Mouse (Mus musculus) right cerebral cortex, adult 2 months (tissue): Measurements from ENCODE around the gene Olfr705.
"Not testable (repeated sequence)": the region's sequence is repeated elsewhere in the genome, so short reads cannot be mapped to it uniquely, and the experiment has no call there.

Source experiments
- DNase-seq, 2 experiments: peaks; one replicate each; pipeline ENCODE4 v3.0.0; 2021 to 2022; ENCODE audit warnings: low spot score in 2 of 2

The Olfr705 gene

DNA sequence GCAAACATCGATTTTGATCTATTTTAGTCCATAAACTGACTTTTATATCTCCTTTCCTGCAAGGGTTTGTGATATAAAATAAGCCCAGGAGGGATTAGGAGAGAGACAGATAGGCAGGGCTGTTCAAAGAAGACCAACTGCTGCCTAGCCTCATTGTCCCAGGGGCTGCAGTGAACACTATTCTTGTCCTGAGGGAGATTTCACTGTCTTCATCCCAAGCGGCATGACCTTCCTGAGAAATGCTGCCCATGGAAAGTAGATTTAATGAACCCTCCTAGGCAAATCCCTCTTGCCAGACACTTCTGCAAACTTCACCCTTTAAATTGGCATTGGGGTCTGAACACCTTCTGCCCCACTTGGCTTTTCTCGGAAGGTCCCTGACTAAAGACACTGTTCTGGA is at the start of gene Olfr705:
Gene Olfr705, minus strand, starts transcription at position 101 of the 400 bp plus-strand sequence.
- DNase-seq, result no peak

DNA sequence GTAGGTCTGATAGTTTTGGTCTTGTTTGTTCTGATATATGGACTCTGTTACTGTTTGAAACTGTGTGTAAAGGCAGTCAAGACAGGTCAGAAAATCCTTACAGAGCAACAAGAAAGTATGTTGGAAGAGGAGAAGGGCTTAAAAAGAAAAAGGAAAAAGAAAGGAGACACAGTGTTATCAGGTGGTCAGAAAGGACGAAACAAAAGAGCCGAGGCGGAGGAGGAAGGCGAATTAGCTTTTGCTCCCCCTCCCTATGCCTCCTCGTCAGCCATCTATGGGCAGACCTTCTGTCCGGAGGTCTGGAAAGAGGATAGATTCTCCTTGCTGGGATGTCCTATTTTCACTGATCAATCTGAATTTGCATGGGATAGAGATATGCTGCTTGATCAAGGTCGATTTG is 44.3 kb upstream of the Olfr705 start:
- DNase-seq, result not testable (repeated sequence)

DNA sequence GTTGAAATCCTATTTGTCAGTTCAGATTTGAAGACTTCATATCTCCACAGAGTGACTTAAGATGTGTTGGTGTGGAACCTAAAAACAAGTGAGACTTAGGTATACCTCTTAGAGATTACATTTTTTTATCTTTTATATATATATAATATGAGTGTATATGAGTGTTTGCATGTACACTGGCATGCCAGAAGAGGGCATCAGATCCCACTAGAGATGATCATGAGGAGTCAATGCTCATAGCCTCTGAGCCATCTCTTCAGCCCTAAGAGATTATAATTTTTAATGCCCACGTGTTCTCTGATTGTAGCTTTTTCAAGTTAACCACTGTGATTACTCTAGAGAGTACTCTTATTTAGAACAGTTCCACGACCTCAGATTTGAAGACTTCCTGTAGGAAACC is 31.0 kb upstream of the Olfr705 start, which contains the start of gene Olfr1532-ps1:
Gene Olfr1532-ps1, plus strand, starts transcription at position 326 of the 400 bp plus-strand sequence.
- DNase-seq, result no peak

DNA sequence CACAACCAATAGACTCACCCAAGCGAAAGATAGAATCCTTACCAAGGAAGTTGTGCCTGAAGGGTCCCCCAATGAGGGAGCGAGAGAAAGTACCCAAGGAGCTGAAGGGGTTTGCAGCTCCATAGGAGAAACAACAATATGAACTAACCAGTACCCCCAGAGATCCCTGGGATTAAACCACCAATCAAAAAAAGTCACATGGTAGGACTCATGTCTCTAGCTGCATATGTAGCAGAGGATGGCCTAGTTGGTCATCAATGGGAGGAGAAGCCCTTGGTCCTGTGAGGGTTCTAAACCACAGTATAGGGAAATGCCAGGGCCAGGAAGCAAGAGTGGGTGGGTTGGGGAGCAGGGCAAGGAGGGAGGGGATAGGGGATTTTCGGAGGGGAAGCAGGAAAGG is 24.4 kb upstream of the Olfr705 start, which contains the start of gene Olfr707:
Gene Olfr707, minus strand, starts transcription at position 101 of the 400 bp plus-strand sequence.
- not testable (repeated sequence) for DNase-seq

DNA sequence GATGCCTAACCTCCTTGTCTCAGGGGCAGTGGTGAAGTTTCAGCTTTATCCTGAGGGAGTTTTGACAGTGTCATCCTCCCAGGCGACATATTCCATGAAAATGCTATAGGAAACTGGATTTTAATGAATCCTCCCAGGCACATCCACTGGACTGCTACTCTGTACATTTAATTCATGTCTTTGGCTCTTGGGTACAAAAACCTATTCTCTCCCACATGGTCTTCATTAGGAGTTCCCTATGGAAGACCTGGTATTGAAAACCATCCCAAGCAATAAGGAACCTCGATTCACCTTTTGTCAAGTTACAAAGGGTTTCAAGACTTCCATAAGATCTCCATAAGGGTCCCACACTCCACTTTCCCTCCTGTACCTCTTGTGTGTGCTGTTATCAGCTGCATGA is 11.4 kb upstream of the Olfr705 start, which contains the start of gene Olfr706:
Gene Olfr706, minus strand, starts transcription at position 101 of the 400 bp plus-strand sequence.
- no peak for DNase-seq

GRCm38 (mm10) chr7:106862885-106863284 is 13.8 kb downstream of the Olfr705 start, which contains the start of gene Olfr704:
Gene Olfr704, plus strand, starts transcription at chr7:106863185.
- DNase-seq, result no peak

DNA sequence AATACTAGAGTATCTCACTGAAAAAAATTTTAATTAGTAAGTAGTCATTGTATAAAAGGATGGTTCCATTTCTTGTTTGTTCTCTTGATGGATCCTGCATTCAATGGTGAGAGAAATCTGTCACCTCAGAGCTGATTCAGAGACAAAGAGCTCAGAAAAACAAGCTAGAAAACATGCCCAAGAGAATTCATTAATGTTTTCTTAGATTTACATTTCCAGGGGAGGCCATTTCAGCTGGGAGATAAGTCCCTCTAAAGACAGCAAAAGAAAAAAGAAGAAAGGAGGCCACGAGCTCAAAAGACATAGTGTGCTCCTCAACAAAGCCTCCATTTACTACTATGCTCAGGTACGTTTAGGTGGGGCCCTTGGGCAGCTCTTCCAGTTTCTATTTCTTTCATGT is 33.6 kb downstream of the Olfr705 start, which contains the start of gene Olfr703:
Gene Olfr703, plus strand, starts transcription at position 301 of the 400 bp plus-strand sequence.
- DNase-seq, result no peak

DNA sequence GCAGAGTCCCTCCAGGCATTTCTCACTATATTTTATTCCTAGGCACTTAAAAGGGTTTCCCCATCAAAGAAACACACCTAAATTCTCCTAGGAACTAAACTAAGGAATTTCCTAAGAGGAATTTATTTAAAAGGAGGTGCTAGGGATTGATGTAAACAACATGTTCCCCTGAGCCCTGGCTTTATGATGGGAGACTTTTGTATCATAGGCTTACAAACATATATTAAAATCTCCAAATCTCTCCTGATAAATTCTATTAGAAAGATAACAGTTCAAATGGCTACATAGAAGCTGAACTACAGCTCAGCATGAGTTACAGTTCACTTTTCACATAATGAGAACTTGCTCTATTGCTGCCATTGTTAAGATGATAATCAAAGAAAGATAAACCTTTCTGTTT is 42.9 kb downstream of the Olfr705 start, which contains the start of gene Olfr702:
Gene Olfr702, minus strand, starts transcription at position 101 of the 400 bp plus-strand sequence.
- DNase-seq, result no peak
